Mouse (Mus musculus): ENCODE measurements around the gene Atg4d. TPM values are rescaled to one million over a fixed set of nuclear protein-coding genes. Genes with fewer than 3 reads are reported as not detected.
"Not testable (repeated sequence)": the region's sequence is repeated elsewhere in the genome, so short reads cannot be mapped to it uniquely, and the experiment has no call there.

Gene Atg4d
- polyA plus RNA-seq, 1 experiment from 2014 or later: 51.8 TPM

DNA sequence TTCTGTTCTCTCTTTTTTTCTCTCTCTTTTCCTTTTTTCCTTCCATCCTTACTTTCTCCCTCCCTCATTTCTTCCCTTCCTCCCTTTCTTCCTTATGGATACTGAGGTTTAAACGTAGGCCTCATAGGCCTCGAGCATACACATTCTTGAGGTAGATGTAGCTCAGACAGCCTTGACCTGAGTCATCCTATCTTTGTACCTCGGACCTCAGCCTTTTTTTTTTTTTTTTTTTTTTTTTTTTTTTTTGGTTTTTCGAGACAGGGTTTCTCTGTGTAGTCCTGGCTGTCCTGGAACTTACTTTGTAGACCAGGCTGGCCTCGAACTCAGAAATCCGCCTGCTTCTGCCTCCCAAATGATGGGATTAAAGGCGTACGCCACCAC is 57.8 kb downstream of the Atg4d start:
- H3K36me3 ChIP-seq (ENCODE audit: control insufficient read depth, insufficient read depth); H3K4me3 ChIP-seq (replicated peaks; ENCODE audit: low read length); H3K9ac ChIP-seq (replicated peaks; ENCODE audit: low read depth, low read length); H3K9me3 ChIP-seq (ENCODE audit: control insufficient read depth, low read length); H3K4me2 ChIP-seq (ENCODE audit: low read length); ATAC-seq; H3K27me3 ChIP-seq (replicated peaks; ENCODE audit: control insufficient read depth, insufficient read depth, low read length); H3K27ac ChIP-seq (ENCODE audit: low read length): not testable (repeated sequence)
- 95% methylated on average over 8 of the region's 8 CpGs for WGBS
- H3K4me1 ChIP-seq (replicated peaks; ENCODE audit: control insufficient read depth, insufficient read depth, low read length): peaks cover 18% of the 10 kb centered on the region

DNA sequence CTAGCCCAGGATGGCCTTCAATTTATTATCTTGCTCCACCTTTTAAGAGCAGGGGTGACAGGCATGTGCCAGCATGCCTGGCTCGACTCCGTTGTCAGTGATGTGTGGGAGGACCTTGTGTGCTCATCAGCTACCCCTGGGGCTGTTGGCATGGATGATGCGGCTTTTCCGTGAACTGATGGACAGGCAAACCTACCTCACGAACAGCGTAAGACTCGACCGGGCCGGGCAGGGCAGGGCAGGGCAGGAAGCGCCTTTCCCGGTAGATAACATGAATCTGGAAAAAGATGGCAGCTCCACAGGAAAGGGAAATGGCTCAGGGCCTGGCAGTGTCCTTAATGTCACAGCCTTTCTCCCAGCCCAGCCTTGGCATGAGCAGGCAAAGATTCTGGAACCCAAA is 59.2 kb downstream of the Atg4d start:
- H3K36me3 ChIP-seq (ENCODE audit: control insufficient read depth, insufficient read depth): no peaks in the 10 kb centered on the region
- no peaks in the 10 kb centered on the region for H3K9me3 ChIP-seq (ENCODE audit: control insufficient read depth, low read length)
- no peak for ATAC-seq
- H3K27ac ChIP-seq (ENCODE audit: low read length): no peak overlapping the region
- no peak overlapping the region for H3K9ac ChIP-seq (replicated peaks; ENCODE audit: low read depth, low read length)
- H3K4me3 ChIP-seq (replicated peaks; ENCODE audit: low read length): no peak overlapping the region
- H3K4me2 ChIP-seq (ENCODE audit: low read length): no peak overlapping the region
- H3K27me3 ChIP-seq (replicated peaks; ENCODE audit: control insufficient read depth, insufficient read depth, low read length): no peaks in the 10 kb centered on the region
- H3K4me1 ChIP-seq (replicated peaks; ENCODE audit: control insufficient read depth, insufficient read depth, low read length): peaks cover 18% of the 10 kb centered on the region
- WGBS: 96% methylated on average over 11 of the region's 11 CpGs

Other genes with a start within 250 kb of the Atg4d start
- 3.3 and 4.5 TPM in 2 replicates for gene Icam1, start 249.3 kb upstream of the Atg4d start, polyA plus RNA-seq (2015; fragmentation: Nextera tagmentation; extraction: Ambion mirVana)
- not detected in 2 replicates for gene Icam4, start 235.9 kb upstream of the Atg4d start, polyA plus RNA-seq (2015; fragmentation: Nextera tagmentation; extraction: Ambion mirVana)
- gene Icam5, start 233.2 kb upstream of the Atg4d start, polyA plus RNA-seq (2015; fragmentation: Nextera tagmentation; extraction: Ambion mirVana): 2.3 and 2.4 TPM in 2 replicates
- 0.25 and 1.7 TPM in 2 replicates for gene Zglp1, start 198.2 kb upstream of the Atg4d start, polyA plus RNA-seq (2015; fragmentation: Nextera tagmentation; extraction: Ambion mirVana)
- gene Gm49373, start 192.2 kb upstream of the Atg4d start, polyA plus RNA-seq (2015; fragmentation: Nextera tagmentation; extraction: Ambion mirVana): 1.2 and 1.4 TPM in 2 replicates
- gene Fdx1l, start 191.7 kb upstream of the Atg4d start, polyA plus RNA-seq (2015; fragmentation: Nextera tagmentation; extraction: Ambion mirVana): 49.7 and 60.5 TPM in 2 replicates
- 1.6 and 1.9 TPM in 2 replicates for gene Gm38431, start 173.3 kb upstream of the Atg4d start, polyA plus RNA-seq (2015; fragmentation: Nextera tagmentation; extraction: Ambion mirVana)
- gene Raver1, start 173.3 kb upstream of the Atg4d start, polyA plus RNA-seq (2015; fragmentation: Nextera tagmentation; extraction: Ambion mirVana): 37.4 and 38.8 TPM in 2 replicates
- gene Tyk2, start 134.1 kb upstream of the Atg4d start, polyA plus RNA-seq (2015; fragmentation: Nextera tagmentation; extraction: Ambion mirVana): 10.4 and 13.7 TPM in 2 replicates
- gene Cdc37, start 115.3 kb upstream of the Atg4d start, polyA plus RNA-seq (2015; fragmentation: Nextera tagmentation; extraction: Ambion mirVana): 213 and 234 TPM in 2 replicates
- 24.9 and 32.0 TPM in 2 replicates for gene Pde4a, start 99.6 kb upstream of the Atg4d start, polyA plus RNA-seq (2015; fragmentation: Nextera tagmentation; extraction: Ambion mirVana)
- gene Keap1, start 25.9 kb upstream of the Atg4d start, polyA plus RNA-seq (2015; fragmentation: Nextera tagmentation; extraction: Ambion mirVana): 74.2 and 78.5 TPM in 2 replicates
- gene S1pr5, start 16.9 kb upstream of the Atg4d start, polyA plus RNA-seq (2015; fragmentation: Nextera tagmentation; extraction: Ambion mirVana): 2.6 and 2.8 TPM in 2 replicates
- gene Kri1, start 22.7 kb downstream of the Atg4d start, polyA plus RNA-seq (2015; fragmentation: Nextera tagmentation; extraction: Ambion mirVana): 18.3 and 20.1 TPM in 2 replicates
- 85.1 and 97.7 TPM in 2 replicates for gene Cdkn2d, start 26.1 kb downstream of the Atg4d start, polyA plus RNA-seq (2015; fragmentation: Nextera tagmentation; extraction: Ambion mirVana)
- gene Ap1m2, start 47.0 kb downstream of the Atg4d start, polyA plus RNA-seq (2015; fragmentation: Nextera tagmentation; extraction: Ambion mirVana): 1.8 and 2.9 TPM in 2 replicates
- 86.2 and 88.7 TPM in 2 replicates for gene Slc44a2, start 55.4 kb downstream of the Atg4d start, polyA plus RNA-seq (2015; fragmentation: Nextera tagmentation; extraction: Ambion mirVana)
- 309 and 325 TPM in 2 replicates for gene Ilf3, start 102.6 kb downstream of the Atg4d start, polyA plus RNA-seq (2015; fragmentation: Nextera tagmentation; extraction: Ambion mirVana)
- 48.4 and 53.8 TPM in 2 replicates for gene Qtrt1, start 146.5 kb downstream of the Atg4d start, polyA plus RNA-seq (2015; fragmentation: Nextera tagmentation; extraction: Ambion mirVana)
- 76.1 and 82.5 TPM in 2 replicates for gene Dnm2, start 159.6 kb downstream of the Atg4d start, polyA plus RNA-seq (2015; fragmentation: Nextera tagmentation; extraction: Ambion mirVana)
- 52.7 and 54.6 TPM in 2 replicates for gene Tmed1, start 245.0 kb downstream of the Atg4d start, polyA plus RNA-seq (2015; fragmentation: Nextera tagmentation; extraction: Ambion mirVana)

All from forebrain, embryonic 16.5 days (tissue).